8 mouse cellular contexts compared by ENCODE assay signal in genomic region chr17:26123267-26123684, GRCm38 (mm10). TPM values are rescaled to one million over a fixed set of nuclear protein-coding genes. Genes with fewer than 3 reads are reported as not detected.
DNase-seq lines count a peak whose midpoint lies in the region; ATAC-seq and TF ChIP-seq lines count a peak whose summit lies in the region.

Gene Mrpl28 (plus strand): TSS chr17:26123500.

- TF ChIP-seq CTCF in lung, adult 2 months (IDR thresholded peaks at IDR 0.05; ENCODE audit: insufficient read depth, low read length): no peak

- WGBS in forebrain, embryonic 15.5 days: under 1% methylated on average over 31 of the region's 32 CpGs
- under 1% methylated on average over 32 of the region's 32 CpGs for WGBS in lung, adult 2 months

- intact Hi-C loops in heart, postnatal 25 days (cut with DNase I): loop anchor here (1.0 to 5.0 kb wide), 2 partner anchors 15 to 119 kb away; partner anchors contain the start of genes Axin1 and Fam234a

- H3K27me3 ChIP-seq in forebrain, embryonic 15.5 days: no peaks in the 10 kb centered on the region

- H3K9me3 ChIP-seq in ES-E14 (ENCODE audit: control insufficient read depth, insufficient read depth, low read depth, low read length): no peaks in the 10 kb centered on the region
- no peaks in the 10 kb centered on the region for H3K9me3 ChIP-seq in forebrain, embryonic 15.5 days

- ATAC-seq in forebrain, embryonic 15.5 days (replicated peaks): peak; percentile 88
- ATAC-seq in neutrophil, adult 5-6 weeks (ENCODE audit: extremely low read depth, insufficient number of reproducible peaks, low FRiP score, poor library complexity, severe bottlenecking): peak; percentile 79

- peak; percentile 100 for TF ChIP-seq POLR2A in lung, adult 2 months (IDR thresholded peaks at IDR 0.05; ENCODE audit: borderline replicate concordance, extremely low read depth, low read depth, low read length)

- peak; percentile 98 for DNase-seq in ES-E14 (ENCODE audit: low read depth, low spot score)
- peak; percentile 93 for DNase-seq in cerebellum, adult 11-12 months
- peak; percentile 73 for DNase-seq in heart, postnatal 25 days (ENCODE audit: low spot score)
- DNase-seq in layer of hippocampus, adult 18-20 months (ENCODE audit: low spot score in 2 of 2): peak; percentile 83 to 95
- peak; percentile 84 for DNase-seq in lung, adult 2 months
- DNase-seq in thymus, adult 18-20 months: peak; percentile 69 to 78

- H3K4me1 ChIP-seq in ES-E14 (ENCODE audit: control insufficient read depth in 2 of 2, insufficient read depth in 2 of 2, low read length in 2 of 2, poor library complexity in 1 of 2): peaks cover 0 to 18% of the 10 kb centered on the region in 2 experiments; a peak in 1 of 4 replicates
- H3K4me1 ChIP-seq in forebrain, embryonic 15.5 days: peaks cover 19% of the 10 kb centered on the region
- peaks cover 11% of the 10 kb centered on the region for H3K4me1 ChIP-seq in lung, adult 2 months (ENCODE audit: control insufficient read depth, insufficient read depth, low read length)

- H3K36me3 ChIP-seq in ES-E14 (ENCODE audit: control insufficient read depth, insufficient read depth, low read length, poor library complexity, severe bottlenecking): peaks cover 63% of the 10 kb centered on the region
- peaks cover 28% of the 10 kb centered on the region for H3K36me3 ChIP-seq in forebrain, embryonic 15.5 days

- H3K4me2 ChIP-seq in forebrain, embryonic 15.5 days (replicated peaks): peak within 1 kb of the TSS; percentile 74

- H3K9ac ChIP-seq in ES-E14 (ENCODE audit: insufficient read depth, low read depth, low read length, poor library complexity, severe bottlenecking): peak within 1 kb of the TSS; percentile 88
- H3K9ac ChIP-seq in forebrain, embryonic 15.5 days (replicated peaks): peak within 1 kb of the TSS; percentile 77

- peak within 1 kb of the TSS; percentile 24 for H3K27ac ChIP-seq in ES-E14 (ENCODE audit: insufficient read depth, low read depth, low read length, poor library complexity, severe bottlenecking)
- 0 out of 2 replicates have a peak within 1 kb of the TSS, but pooled peaks have one; percentile 17 for H3K27ac ChIP-seq in forebrain, embryonic 15.5 days (replicated peaks)

- peak within 1 kb of the TSS; percentile 90 to 92 for H3K4me3 ChIP-seq in ES-E14 (ENCODE audit: insufficient read depth in 1 of 2, low read depth in 1 of 2, low read length in 2 of 2, poor library complexity in 1 of 2, severe bottlenecking in 1 of 2)
- peak within 1 kb of the TSS; percentile 82 for H3K4me3 ChIP-seq in forebrain, embryonic 15.5 days
- H3K4me3 ChIP-seq in lung, adult 2 months (replicated peaks; ENCODE audit: extremely low read depth, low read depth, low read length): peak within 1 kb of the TSS; percentile 83

- in situ Hi-C loops in ES-E14 (cut with MboI; ENCODE audit: low sequenced_read_pairs in 2 of 2, unreplicated experiment in 2 of 2): no loop called here

TF ChIP-seq in ES-E14, 5 proteins besides CTCF, POLR2A, EP300 and RAD21:
- TF ChIP-seq CHD2 (IDR thresholded peaks at IDR 0.05; ENCODE audit: low read depth, low read length) (peak; percentile 88; the same call in 1 of the 2 replicates), HCFC1 (IDR thresholded peaks at IDR 0.05; ENCODE audit: borderline replicate concordance, insufficient read depth, low read length) (peak; percentile 73; the same call in 1 of the 2 replicates), ZNF384 (IDR thresholded peaks at IDR 0.05; ENCODE audit: low read depth, low read length) (peak; percentile 71; the same call in 1 of the 2 replicates), MAFK (IDR thresholded peaks at IDR 0.05; ENCODE audit: insufficient read depth, low read depth, low read length) (no peak), ZC3H11A (IDR thresholded peaks at IDR 0.05; ENCODE audit: borderline replicate concordance, low read depth, low read length) (no peak)

RNA-seq across cellular contexts. Expression of gene Mrpl28, which starts in this region (rescaled TPM):
- total RNA-seq in ES-E14 (2012; rRNA removed): 154 and 156 TPM in 2 replicates
- 206 and 217 TPM in 2 replicates for polyA plus RNA-seq in forebrain, embryonic 15.5 days (2015; fragmentation: Nextera tagmentation; extraction: Ambion mirVana)
- total RNA-seq in heart, postnatal 25 days (2021): 100 to 1,000 TPM; 130 to 133 TPM
- 10 to 100 TPM; 68.8 to 70.0 TPM for total RNA-seq in layer of hippocampus, adult 18-20 months (2021)
- polyA plus RNA-seq in lung, adult 2 months (2012; rRNA removed): 43.4 and 46.7 TPM in 2 replicates
- total RNA-seq in neutrophil, adult 5-6 weeks (2017): 10.7 and 19.7 TPM in 2 replicates

Comparison
In these comparisons a context has a peak if more than half of its experiments do, and no peak if none do; other contexts are left out.
1. Peak in every context shown above with its lines: DNase-seq, ATAC-seq, H3K4me3 ChIP-seq and H3K27ac ChIP-seq.